Mouse (Mus musculus): ENCODE measurements at regions not wholly inside any gene's neighbourhood (a gene's known extent, or its start where the extent isn't known, plus 50 kb on each side); places are given as distances from the start of the nearest gene placed in this dataset.

- no peaks in the 10 kb centered on the region for H3K27me3 ChIP-seq (ENCODE audit: control insufficient read depth, insufficient read depth, low read length)
- no peak for ATAC-seq (ENCODE audit: low FRiP score, low TSS enrichment)
- no peak overlapping the region for H3K27ac ChIP-seq (replicated peaks; ENCODE audit: low read depth, low read length)
These were observed 129.0 kb upstream of the Dyrk2 start for GRCm38 (mm10) chr10:118998966-118999365.

GRCm38 (mm10) chr10:118997034-118997433 is 127.0 kb upstream of the Dyrk2 start:
- H3K27me3 ChIP-seq (ENCODE audit: control insufficient read depth, insufficient read depth, low read length): no peaks in the 10 kb centered on the region
- WGBS: 93% methylated on average over 2 of the region's 2 CpGs
- no peak for DNase-seq
- H3K9ac ChIP-seq (replicated peaks; ENCODE audit: low read length): no peak overlapping the region
- H3K4me2 ChIP-seq (ENCODE audit: low read length): no peak overlapping the region
- no peaks in the 10 kb centered on the region for H3K4me1 ChIP-seq (ENCODE audit: control insufficient read depth, insufficient read depth, low read length)
- H3K4me3 ChIP-seq (replicated peaks; ENCODE audit: low read depth, low read length): no peak overlapping the region
- H3K27ac ChIP-seq (replicated peaks; ENCODE audit: low read depth, low read length): no peak overlapping the region
- no peaks in the 10 kb centered on the region for H3K36me3 ChIP-seq (ENCODE audit: control insufficient read depth, insufficient read depth, low read length)
- ATAC-seq (ENCODE audit: low FRiP score, low TSS enrichment): no peak
- no peaks in the 10 kb centered on the region for H3K9me3 ChIP-seq (ENCODE audit: control insufficient read depth, low read length)

More at GRCm38 (mm10) chr10:118998966-118999365, 129.0 kb upstream of the Dyrk2 start:
- no peaks in the 10 kb centered on the region for H3K36me3 ChIP-seq (ENCODE audit: control insufficient read depth, insufficient read depth, low read length)
- H3K9ac ChIP-seq (replicated peaks; ENCODE audit: low read length): no peak overlapping the region
- DNase-seq: no peak
- H3K9me3 ChIP-seq (ENCODE audit: control insufficient read depth, low read length): no peaks in the 10 kb centered on the region
- H3K4me3 ChIP-seq (replicated peaks; ENCODE audit: low read depth, low read length): no peak overlapping the region
- H3K4me2 ChIP-seq (ENCODE audit: low read length): no peak overlapping the region
- no peaks in the 10 kb centered on the region for H3K4me1 ChIP-seq (ENCODE audit: control insufficient read depth, insufficient read depth, low read length)
- 88% methylated on average over 6 of the region's 6 CpGs for WGBS

- H3K9ac ChIP-seq (replicated peaks; ENCODE audit: low read length): no peak overlapping the region
- no peak for DNase-seq
- ATAC-seq (ENCODE audit: low FRiP score, low TSS enrichment): no peak
These were observed 124.0 kb upstream of the Dyrk2 start for GRCm38 (mm10) chr10:118993819-118994574.

GRCm38 (mm10) chr10:118991213-118991612 is 121.2 kb upstream of the Dyrk2 start:
- Histone ChIP-seq H3K4me3 (replicated peaks; ENCODE audit: low read depth, low read length) (no peak overlapping the region), H3K36me3 (ENCODE audit: control insufficient read depth, insufficient read depth, low read length) (no peaks in the 10 kb centered on the region), H3K4me1 (ENCODE audit: control insufficient read depth, insufficient read depth, low read length) (no peaks in the 10 kb centered on the region), H3K9ac (replicated peaks; ENCODE audit: low read length) (no peak overlapping the region), H3K27me3 (ENCODE audit: control insufficient read depth, insufficient read depth, low read length) (no peaks in the 10 kb centered on the region), H3K27ac (replicated peaks; ENCODE audit: low read depth, low read length) (no peak overlapping the region), H3K9me3 (ENCODE audit: control insufficient read depth, low read length) (no peaks in the 10 kb centered on the region), H3K4me2 (ENCODE audit: low read length) (no peak overlapping the region)
- 86% methylated on average over 7 of the region's 7 CpGs for WGBS
- DNase-seq: no peak
- ATAC-seq (ENCODE audit: low FRiP score, low TSS enrichment): no peak

More at GRCm38 (mm10) chr10:118993819-118994574, 124.0 kb upstream of the Dyrk2 start:
- no peaks in the 10 kb centered on the region for H3K36me3 ChIP-seq (ENCODE audit: control insufficient read depth, insufficient read depth, low read length)
- no peak overlapping the region for H3K27ac ChIP-seq (replicated peaks; ENCODE audit: low read depth, low read length)
- WGBS: 57% methylated on average over 15 of the region's 15 CpGs
- no peak overlapping the region for H3K4me3 ChIP-seq (replicated peaks; ENCODE audit: low read depth, low read length)
- no peaks in the 10 kb centered on the region for H3K4me1 ChIP-seq (ENCODE audit: control insufficient read depth, insufficient read depth, low read length)
- H3K4me2 ChIP-seq (ENCODE audit: low read length): no peak overlapping the region
- no peaks in the 10 kb centered on the region for H3K27me3 ChIP-seq (ENCODE audit: control insufficient read depth, insufficient read depth, low read length)
- H3K9me3 ChIP-seq (ENCODE audit: control insufficient read depth, low read length): no peaks in the 10 kb centered on the region

- no peaks in the 10 kb centered on the region for H3K36me3 ChIP-seq (ENCODE audit: control insufficient read depth, insufficient read depth, low read length)
- H3K4me2 ChIP-seq (ENCODE audit: low read length): no peak overlapping the region
- H3K27ac ChIP-seq (replicated peaks; ENCODE audit: low read depth, low read length): no peak overlapping the region
- ATAC-seq (ENCODE audit: low FRiP score, low TSS enrichment): no peak
- no peaks in the 10 kb centered on the region for H3K4me1 ChIP-seq (ENCODE audit: control insufficient read depth, insufficient read depth, low read length)
- H3K27me3 ChIP-seq (ENCODE audit: control insufficient read depth, insufficient read depth, low read length): no peaks in the 10 kb centered on the region
- H3K9me3 ChIP-seq (ENCODE audit: control insufficient read depth, low read length): no peaks in the 10 kb centered on the region
- no peak overlapping the region for H3K9ac ChIP-seq (replicated peaks; ENCODE audit: low read length)
- DNase-seq: no peak
- H3K4me3 ChIP-seq (replicated peaks; ENCODE audit: low read depth, low read length): no peak overlapping the region
- 86% methylated on average over 6 of the region's 6 CpGs for WGBS
These were observed 120.5 kb upstream of the Dyrk2 start for GRCm38 (mm10) chr10:118990500-118990899.

GRCm38 (mm10) chr10:118989812-118990211 is 119.8 kb upstream of the Dyrk2 start:
- Histone ChIP-seq H3K4me1 (ENCODE audit: control insufficient read depth, insufficient read depth, low read length) (no peaks in the 10 kb centered on the region), H3K27ac (replicated peaks; ENCODE audit: low read depth, low read length) (no peak overlapping the region), H3K27me3 (ENCODE audit: control insufficient read depth, insufficient read depth, low read length) (no peaks in the 10 kb centered on the region), H3K4me3 (replicated peaks; ENCODE audit: low read depth, low read length) (no peak overlapping the region), H3K4me2 (ENCODE audit: low read length) (no peak overlapping the region), H3K36me3 (ENCODE audit: control insufficient read depth, insufficient read depth, low read length) (no peaks in the 10 kb centered on the region), H3K9me3 (ENCODE audit: control insufficient read depth, low read length) (no peaks in the 10 kb centered on the region), H3K9ac (replicated peaks; ENCODE audit: low read length) (no peak overlapping the region)
- ATAC-seq (ENCODE audit: low FRiP score, low TSS enrichment) (no peak), DNase-seq (no peak)
- WGBS: 90% methylated on average over 10 of the region's 10 CpGs

- Histone ChIP-seq H3K4me3 (replicated peaks; ENCODE audit: low read depth, low read length) (no peak overlapping the region), H3K4me1 (ENCODE audit: control insufficient read depth, insufficient read depth, low read length) (no peaks in the 10 kb centered on the region), H3K9me3 (ENCODE audit: control insufficient read depth, low read length) (peaks cover 2% of the 10 kb centered on the region; the same call in 1 of the 2 replicates), H3K27ac (replicated peaks; ENCODE audit: low read depth, low read length) (no peak overlapping the region), H3K4me2 (ENCODE audit: low read length) (no peak overlapping the region), H3K36me3 (ENCODE audit: control insufficient read depth, insufficient read depth, low read length) (no peaks in the 10 kb centered on the region), H3K27me3 (ENCODE audit: control insufficient read depth, insufficient read depth, low read length) (no peaks in the 10 kb centered on the region), H3K9ac (replicated peaks; ENCODE audit: low read length) (no peak overlapping the region)
- no peak for DNase-seq
- ATAC-seq (ENCODE audit: low FRiP score, low TSS enrichment): no peak
- WGBS: 86% methylated on average over 6 of the region's 6 CpGs
These were observed 118.2 kb upstream of the Dyrk2 start for GRCm38 (mm10) chr10:118988249-118988648.

GRCm38 (mm10) chr10:118984580-118984979 is 114.6 kb upstream of the Dyrk2 start:
- Histone ChIP-seq H3K27me3 (ENCODE audit: control insufficient read depth, insufficient read depth, low read length) (no peaks in the 10 kb centered on the region), H3K4me1 (ENCODE audit: control insufficient read depth, insufficient read depth, low read length) (no peaks in the 10 kb centered on the region), H3K9ac (replicated peaks; ENCODE audit: low read length) (no peak overlapping the region), H3K4me3 (replicated peaks; ENCODE audit: low read depth, low read length) (no peak overlapping the region), H3K36me3 (ENCODE audit: control insufficient read depth, insufficient read depth, low read length) (no peaks in the 10 kb centered on the region), H3K4me2 (ENCODE audit: low read length) (no peak overlapping the region), H3K9me3 (ENCODE audit: control insufficient read depth, low read length) (peaks cover 4% of the 10 kb centered on the region; the same call in 1 of the 2 replicates), H3K27ac (replicated peaks; ENCODE audit: low read depth, low read length) (no peak overlapping the region)
- ATAC-seq (ENCODE audit: low FRiP score, low TSS enrichment) (no peak), DNase-seq (no peak)
- 91% methylated on average over 5 of the region's 5 CpGs for WGBS

GRCm38 (mm10) chr10:118981446-118981845 is 111.4 kb upstream of the Dyrk2 start:
- Histone ChIP-seq H3K4me1 (ENCODE audit: control insufficient read depth, insufficient read depth, low read length) (no peaks in the 10 kb centered on the region), H3K4me3 (replicated peaks; ENCODE audit: low read depth, low read length) (no peak overlapping the region), H3K36me3 (ENCODE audit: control insufficient read depth, insufficient read depth, low read length) (no peaks in the 10 kb centered on the region), H3K27me3 (ENCODE audit: control insufficient read depth, insufficient read depth, low read length) (no peaks in the 10 kb centered on the region), H3K27ac (replicated peaks; ENCODE audit: low read depth, low read length) (no peak overlapping the region), H3K4me2 (ENCODE audit: low read length) (no peak overlapping the region), H3K9me3 (ENCODE audit: control insufficient read depth, low read length) (peaks cover 4% of the 10 kb centered on the region; the same call in 1 of the 2 replicates), H3K9ac (replicated peaks; ENCODE audit: low read length) (no peak overlapping the region)
- ATAC-seq (ENCODE audit: low FRiP score, low TSS enrichment) (no peak), DNase-seq (no peak)
- 83% methylated on average over 5 of the region's 5 CpGs for WGBS

Measured in midbrain, embryonic 14.5 days (tissue).